Mouse (Mus musculus): ENCODE results near the gene Opcml. TPM values are rescaled to one million over a fixed set of nuclear protein-coding genes. Genes with fewer than 3 reads are reported as not detected.

Opcml gene
- polyA plus RNA-seq, 1 experiment: not detected

- no peak for TF ChIP-seq CEBPB (IDR thresholded peaks at IDR 0.05; ENCODE audit: insufficient read depth, poor library complexity, severe bottlenecking)
- no peak for TF ChIP-seq MYOD1 (IDR thresholded peaks at IDR 0.05; ENCODE audit: control insufficient read depth in 1 of 3, insufficient read length in 2 of 3, low read depth in 2 of 3)
- TF ChIP-seq MAX (IDR thresholded peaks at IDR 0.05; ENCODE audit: low read depth): no peak
- TF ChIP-seq TCF3 (IDR thresholded peaks at IDR 0.05; ENCODE audit: insufficient read length, low read depth): no peak
- Histone ChIP-seq H3K36me3 (ENCODE audit: control insufficient read depth, insufficient read depth) (no peaks in the 10 kb centered on the region), H3K4me2 (ENCODE audit: low read depth) (no peak overlapping the region), H3ac (ENCODE audit: control insufficient read depth, insufficient read length) (no peak overlapping the region), H3K27me3 (ENCODE audit: control insufficient read depth, insufficient read depth, insufficient read length) (no peaks in the 10 kb centered on the region), H3K4me3 (no peak overlapping the region), H3K79me2 (ENCODE audit: control insufficient read depth, insufficient read depth) (no peaks in the 10 kb centered on the region)
These were observed 212.6 kb downstream of the Opcml start for GRCm38 (mm10) chr9:28003131-28003530.

DNA sequence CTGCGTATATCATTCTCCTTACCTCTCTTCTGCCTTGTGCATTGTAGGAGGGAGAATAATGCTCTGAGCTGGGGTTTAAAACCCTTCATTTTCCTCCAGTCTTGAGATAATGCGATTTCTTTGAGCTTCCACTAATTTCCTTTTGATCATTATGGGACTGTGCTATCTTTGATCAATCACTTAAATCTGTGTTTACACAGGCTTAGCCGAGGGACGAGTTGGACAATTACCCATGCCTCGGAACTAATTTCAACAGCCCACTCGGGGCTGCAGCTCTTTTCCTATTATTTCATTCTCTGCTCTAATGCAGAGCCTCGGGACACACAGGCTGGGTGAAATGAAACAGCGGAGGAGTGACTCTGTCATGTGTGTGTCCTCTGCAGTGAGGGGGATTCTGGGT, 220.9 kb downstream of the Opcml start:
- TF ChIP-seq CEBPB (IDR thresholded peaks at IDR 0.05; ENCODE audit: insufficient read depth, poor library complexity, severe bottlenecking) (no peak), MAX (IDR thresholded peaks at IDR 0.05; ENCODE audit: low read depth) (no peak), TCF3 (IDR thresholded peaks at IDR 0.05; ENCODE audit: insufficient read length, low read depth) (no peak), REST (IDR thresholded peaks at IDR 0.05; ENCODE audit: insufficient read depth, insufficient read length) (no peak), TCF12 (IDR thresholded peaks at IDR 0.05; ENCODE audit: insufficient read depth, poor library complexity, severe bottlenecking) (no peak), E2F4 (IDR thresholded peaks at IDR 0.05; ENCODE audit: insufficient read depth) (no peak), POLR2A (IDR thresholded peaks at IDR 0.05; ENCODE audit: insufficient read length, low read depth) (no peak), SRF (IDR thresholded peaks at IDR 0.05; ENCODE audit: control insufficient read depth, insufficient read length, low read depth) (no peak), POLR2AphosphoS2 (IDR thresholded peaks at IDR 0.05; ENCODE audit: insufficient read length, low read depth) (no peak), USF1 (IDR thresholded peaks at IDR 0.05; ENCODE audit: low read depth) (no peak), MYOG (IDR thresholded peaks at IDR 0.05; ENCODE audit: control insufficient read depth in 1 of 3, insufficient read depth in 1 of 3, insufficient read length in 2 of 3, low read depth in 2 of 3) (no peak), MYOD1 (IDR thresholded peaks at IDR 0.05; ENCODE audit: control insufficient read depth in 1 of 3, insufficient read length in 2 of 3, low read depth in 2 of 3) (no peak)
- no peaks in the 10 kb centered on the region for H3K36me3 ChIP-seq (ENCODE audit: control insufficient read depth, insufficient read depth)
- no peaks in the 10 kb centered on the region for H3K79me2 ChIP-seq (ENCODE audit: control insufficient read depth, insufficient read depth)
- no peak overlapping the region for H3ac ChIP-seq (ENCODE audit: control insufficient read depth, insufficient read length)
- no peak overlapping the region for H3K4me3 ChIP-seq
- no peaks in the 10 kb centered on the region for H3K27me3 ChIP-seq (ENCODE audit: control insufficient read depth, insufficient read depth, insufficient read length)
- H3K4me2 ChIP-seq (ENCODE audit: low read depth): no peak overlapping the region

GRCm38 (mm10) chr9:28012664-28013063, 222.1 kb downstream of the Opcml start:
- Histone ChIP-seq H3K4me2 (ENCODE audit: low read depth) (no peak overlapping the region), H3ac (ENCODE audit: control insufficient read depth, insufficient read length) (no peak overlapping the region)
- TF ChIP-seq USF1 (IDR thresholded peaks at IDR 0.05; ENCODE audit: low read depth): no peak
- no peak for TF ChIP-seq POLR2A (IDR thresholded peaks at IDR 0.05; ENCODE audit: insufficient read length, low read depth)
- TF ChIP-seq TCF3 (IDR thresholded peaks at IDR 0.05; ENCODE audit: insufficient read length, low read depth): no peak
- no peak for TF ChIP-seq MYOD1 (IDR thresholded peaks at IDR 0.05; ENCODE audit: control insufficient read depth in 1 of 3, insufficient read length in 2 of 3, low read depth in 2 of 3)
- no peak for TF ChIP-seq TCF12 (IDR thresholded peaks at IDR 0.05; ENCODE audit: insufficient read depth, poor library complexity, severe bottlenecking)
- TF ChIP-seq POLR2AphosphoS2 (IDR thresholded peaks at IDR 0.05; ENCODE audit: insufficient read length, low read depth): no peak
- no peak for TF ChIP-seq REST (IDR thresholded peaks at IDR 0.05; ENCODE audit: insufficient read depth, insufficient read length)
- TF ChIP-seq SRF (IDR thresholded peaks at IDR 0.05; ENCODE audit: control insufficient read depth, insufficient read length, low read depth): no peak
- no peak for TF ChIP-seq MYOG (IDR thresholded peaks at IDR 0.05; ENCODE audit: control insufficient read depth in 1 of 3, insufficient read depth in 1 of 3, insufficient read length in 2 of 3, low read depth in 2 of 3)
- TF ChIP-seq CEBPB (IDR thresholded peaks at IDR 0.05; ENCODE audit: insufficient read depth, poor library complexity, severe bottlenecking): no peak
- TF ChIP-seq E2F4 (IDR thresholded peaks at IDR 0.05; ENCODE audit: insufficient read depth): no peak
- no peak for TF ChIP-seq MAX (IDR thresholded peaks at IDR 0.05; ENCODE audit: low read depth)

DNA sequence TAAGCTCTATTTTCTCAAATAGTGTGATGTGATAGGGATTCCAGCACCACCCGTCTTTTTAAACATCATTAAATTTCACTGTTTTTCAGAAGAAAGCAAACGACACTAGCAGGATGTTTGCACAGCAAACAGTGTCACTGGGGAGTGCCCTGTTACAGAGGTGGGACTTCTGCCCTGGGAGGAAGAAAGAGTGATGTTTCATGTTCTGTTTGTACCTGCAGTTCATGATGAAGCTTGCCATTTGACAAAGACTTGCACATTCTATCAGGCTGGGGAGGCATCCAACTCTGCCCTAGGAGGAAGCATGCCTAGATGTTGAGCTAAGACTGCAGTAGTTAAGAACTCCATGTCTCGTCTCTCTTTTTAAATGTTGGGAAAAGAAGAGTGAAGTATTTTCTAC, 222.6 kb downstream of the Opcml start:
- Histone ChIP-seq H3K79me2 (ENCODE audit: control insufficient read depth, insufficient read depth) (no peaks in the 10 kb centered on the region), H3K4me2 (ENCODE audit: low read depth) (no peak overlapping the region), H3K27me3 (ENCODE audit: control insufficient read depth, insufficient read depth, insufficient read length) (no peaks in the 10 kb centered on the region), H3ac (ENCODE audit: control insufficient read depth, insufficient read length) (no peak overlapping the region), H3K4me3 (no peak overlapping the region), H3K36me3 (ENCODE audit: control insufficient read depth, insufficient read depth) (no peaks in the 10 kb centered on the region)
- TF ChIP-seq SRF (IDR thresholded peaks at IDR 0.05; ENCODE audit: control insufficient read depth, insufficient read length, low read depth): no peak
- no peak for TF ChIP-seq MYOG (IDR thresholded peaks at IDR 0.05; ENCODE audit: control insufficient read depth in 1 of 3, insufficient read depth in 1 of 3, insufficient read length in 2 of 3, low read depth in 2 of 3)
- TF ChIP-seq POLR2A (IDR thresholded peaks at IDR 0.05; ENCODE audit: insufficient read length, low read depth): no peak
- TF ChIP-seq TCF3 (IDR thresholded peaks at IDR 0.05; ENCODE audit: insufficient read length, low read depth): no peak
- TF ChIP-seq POLR2AphosphoS2 (IDR thresholded peaks at IDR 0.05; ENCODE audit: insufficient read length, low read depth): no peak
- TF ChIP-seq CEBPB (IDR thresholded peaks at IDR 0.05; ENCODE audit: insufficient read depth, poor library complexity, severe bottlenecking): no peak
- no peak for TF ChIP-seq MYOD1 (IDR thresholded peaks at IDR 0.05; ENCODE audit: control insufficient read depth in 1 of 3, insufficient read length in 2 of 3, low read depth in 2 of 3)
- TF ChIP-seq USF1 (IDR thresholded peaks at IDR 0.05; ENCODE audit: low read depth): no peak
- no peak for TF ChIP-seq REST (IDR thresholded peaks at IDR 0.05; ENCODE audit: insufficient read depth, insufficient read length)
- no peak for TF ChIP-seq MAX (IDR thresholded peaks at IDR 0.05; ENCODE audit: low read depth)
- TF ChIP-seq E2F4 (IDR thresholded peaks at IDR 0.05; ENCODE audit: insufficient read depth): no peak
- TF ChIP-seq TCF12 (IDR thresholded peaks at IDR 0.05; ENCODE audit: insufficient read depth, poor library complexity, severe bottlenecking): no peak

More at GRCm38 (mm10) chr9:28012664-28013063, 222.1 kb downstream of the Opcml start:
- H3K36me3 ChIP-seq (ENCODE audit: control insufficient read depth, insufficient read depth): no peaks in the 10 kb centered on the region
- H3K27me3 ChIP-seq (ENCODE audit: control insufficient read depth, insufficient read depth, insufficient read length): no peaks in the 10 kb centered on the region
- H3K79me2 ChIP-seq (ENCODE audit: control insufficient read depth, insufficient read depth): no peaks in the 10 kb centered on the region
- H3K4me3 ChIP-seq: no peak overlapping the region

DNA sequence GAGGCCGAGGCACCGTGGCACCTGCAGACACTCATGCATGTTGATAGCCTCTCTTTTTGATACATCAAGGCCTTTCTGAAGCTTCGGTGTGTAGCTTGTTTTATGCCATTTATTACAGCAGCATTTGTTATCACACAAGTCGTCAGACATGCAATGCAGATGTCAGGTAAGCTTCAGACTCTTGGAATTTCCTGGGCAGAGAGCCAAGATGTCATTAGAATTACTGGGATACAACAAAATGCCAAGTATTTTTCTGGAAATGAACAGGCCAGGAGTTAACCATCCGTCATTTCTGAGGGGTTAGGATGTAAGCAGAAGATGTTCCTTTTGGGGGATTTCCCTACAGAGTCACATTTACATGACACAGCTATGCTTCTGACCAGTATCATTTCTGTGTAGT, 237.6 kb downstream of the Opcml start:
- TF ChIP-seq MYOD1 (IDR thresholded peaks at IDR 0.05; ENCODE audit: control insufficient read depth in 1 of 3, insufficient read length in 2 of 3, low read depth in 2 of 3) (no peak), SRF (IDR thresholded peaks at IDR 0.05; ENCODE audit: control insufficient read depth, insufficient read length, low read depth) (no peak), MAX (IDR thresholded peaks at IDR 0.05; ENCODE audit: low read depth) (no peak), POLR2A (IDR thresholded peaks at IDR 0.05; ENCODE audit: insufficient read length, low read depth) (no peak), POLR2AphosphoS2 (IDR thresholded peaks at IDR 0.05; ENCODE audit: insufficient read length, low read depth) (no peak), E2F4 (IDR thresholded peaks at IDR 0.05; ENCODE audit: insufficient read depth) (no peak), TCF12 (IDR thresholded peaks at IDR 0.05; ENCODE audit: insufficient read depth, poor library complexity, severe bottlenecking) (no peak)
- Histone ChIP-seq H3ac (ENCODE audit: control insufficient read depth, insufficient read length) (no peak overlapping the region), H3K4me3 (no peak overlapping the region), H3K27me3 (ENCODE audit: control insufficient read depth, insufficient read depth, insufficient read length) (no peaks in the 10 kb centered on the region), H3K36me3 (ENCODE audit: control insufficient read depth, insufficient read depth) (no peaks in the 10 kb centered on the region), H3K79me2 (ENCODE audit: control insufficient read depth, insufficient read depth) (no peaks in the 10 kb centered on the region), H3K4me2 (ENCODE audit: low read depth) (no peak overlapping the region)
